Mouse (Mus musculus): ENCODE results near the gene Itpkc. TPM values are rescaled to one million over a fixed set of nuclear protein-coding genes. Genes with fewer than 3 reads are reported as not detected.
"Not testable (repeated sequence)": the region's sequence is repeated elsewhere in the genome, so short reads cannot be mapped to it uniquely, and the experiment has no call there.

Gene Itpkc
- polyA plus RNA-seq, 1 experiment from 2014 or later, result 3.3 TPM

GRCm38 (mm10) chr7:27259271-27259721, 30.8 kb upstream of the Itpkc start:
- Histone ChIP-seq H3K36me3 (peaks cover 24% of the 10 kb centered on the region), H3K27me3 (replicated peaks) (no peaks in the 10 kb centered on the region), H3K9me3 (no peaks in the 10 kb centered on the region), H3K4me2 (peak overlapping the region; percentile 88), H3K4me1 (peaks cover 39% of the 10 kb centered on the region), H3K27ac (replicated peaks) (peak overlapping the region; percentile 65), H3K4me3 (peak overlapping the region; percentile 81), H3K9ac (peak overlapping the region; percentile 96)
- no peak for ATAC-seq (ENCODE audit: extremely low read depth, insufficient number of reproducible peaks, low FRiP score, low TSS enrichment)
- 6% methylated on average over 9 of the region's 9 CpGs for WGBS

- no peaks in the 10 kb centered on the region for H3K9me3 ChIP-seq
- H3K27ac ChIP-seq (replicated peaks), result peak within 1 kb of the TSS; percentile 71
- H3K36me3 ChIP-seq, result peaks cover 19% of the 10 kb centered on the region
- peaks cover 39% of the 10 kb centered on the region for H3K4me1 ChIP-seq
- peak within 1 kb of the TSS; percentile 96 for H3K9ac ChIP-seq
- H3K27me3 ChIP-seq (replicated peaks), result no peaks in the 10 kb centered on the region
- peak within 1 kb of the TSS; percentile 88 for H3K4me2 ChIP-seq
- peak; percentile 84 for ATAC-seq (ENCODE audit: extremely low read depth, insufficient number of reproducible peaks, low FRiP score, low TSS enrichment)
- under 1% methylated on average over 45 of the region's 47 CpGs for WGBS
- H3K4me3 ChIP-seq, result peak within 1 kb of the TSS; percentile 81
Measured at GRCm38 (mm10) chr7:27258205-27258899, 29.9 kb upstream of the Itpkc start, which contains the start of gene Numbl. TSS of gene Numbl (plus strand) at chr7:27258433.

- H3K9ac ChIP-seq, result peak overlapping the region; percentile 96
- no peak for ATAC-seq (ENCODE audit: extremely low read depth, insufficient number of reproducible peaks, low FRiP score, low TSS enrichment)
- H3K9me3 ChIP-seq, result no peaks in the 10 kb centered on the region
- H3K27ac ChIP-seq (replicated peaks), result peak overlapping the region; percentile 71
- peak overlapping the region; percentile 81 for H3K4me3 ChIP-seq
- 7% methylated on average over 3 of the region's 6 CpGs for WGBS
- peak overlapping the region; percentile 88 for H3K4me2 ChIP-seq
- H3K36me3 ChIP-seq, result peaks cover 14% of the 10 kb centered on the region
- H3K27me3 ChIP-seq (replicated peaks), result no peaks in the 10 kb centered on the region
- H3K4me1 ChIP-seq, result peaks cover 39% of the 10 kb centered on the region
Measured at GRCm38 (mm10) chr7:27257852-27258204, 29.4 kb upstream of the Itpkc start.

- Histone ChIP-seq H3K4me3 (peak overlapping the region; percentile 81), H3K27me3 (replicated peaks) (no peaks in the 10 kb centered on the region), H3K27ac (replicated peaks) (peak overlapping the region; percentile 71), H3K4me1 (peaks cover 39% of the 10 kb centered on the region), H3K9me3 (no peaks in the 10 kb centered on the region), H3K4me2 (peak overlapping the region; percentile 88), H3K9ac (peak overlapping the region; percentile 96), H3K36me3 (peaks cover 8% of the 10 kb centered on the region)
- 17% methylated on average over 27 of the region's 27 CpGs for WGBS
- 0 out of 2 replicates have a peak, but pooled peaks have one; percentile 12 for ATAC-seq (ENCODE audit: extremely low read depth, insufficient number of reproducible peaks, low FRiP score, low TSS enrichment)
Measured at GRCm38 (mm10) chr7:27257046-27257851, 28.8 kb upstream of the Itpkc start.

- H3K9me3 ChIP-seq, result no peaks in the 10 kb centered on the region
- H3K27me3 ChIP-seq (replicated peaks), result no peaks in the 10 kb centered on the region
- no peak overlapping the region for H3K27ac ChIP-seq (replicated peaks)
- H3K4me1 ChIP-seq, result peaks cover 39% of the 10 kb centered on the region
- H3K4me2 ChIP-seq, result no peak overlapping the region
- no peak overlapping the region for H3K4me3 ChIP-seq
- H3K36me3 ChIP-seq, result peaks cover 3% of the 10 kb centered on the region; the same call in 1 of the 2 replicates
- no peak overlapping the region for H3K9ac ChIP-seq
- no peak for ATAC-seq (ENCODE audit: extremely low read depth, insufficient number of reproducible peaks, low FRiP score, low TSS enrichment)
- WGBS, result 46% methylated on average over 3 of the region's 3 CpGs
Measured at GRCm38 (mm10) chr7:27255721-27256120, 27.3 kb upstream of the Itpkc start.

- Histone ChIP-seq H3K4me1 (peaks cover 14% of the 10 kb centered on the region), H3K27me3 (replicated peaks) (no peaks in the 10 kb centered on the region), H3K4me2 (no peak overlapping the region), H3K36me3 (peaks cover 10% of the 10 kb centered on the region), H3K4me3 (no peak overlapping the region), H3K27ac (replicated peaks) (no peak overlapping the region), H3K9me3 (no peaks in the 10 kb centered on the region), H3K9ac (no peak overlapping the region)
- ATAC-seq (ENCODE audit: extremely low read depth, insufficient number of reproducible peaks, low FRiP score, low TSS enrichment), result no peak
- 73% methylated on average over 6 of the region's 6 CpGs for WGBS
Measured at GRCm38 (mm10) chr7:27251946-27252345, 23.5 kb upstream of the Itpkc start.

- Histone ChIP-seq H3K27ac (replicated peaks) (no peak overlapping the region), H3K9me3 (no peaks in the 10 kb centered on the region), H3K27me3 (replicated peaks) (no peaks in the 10 kb centered on the region), H3K9ac (0 out of 2 replicates have a peak overlapping the region, but pooled peaks have one; percentile 7), H3K36me3 (peaks cover 26% of the 10 kb centered on the region), H3K4me3 (no peak overlapping the region), H3K4me1 (peaks cover 4% of the 10 kb centered on the region; the same call in 1 of the 2 replicates), H3K4me2 (no peak overlapping the region)
- WGBS, result 66% methylated on average over 5 of the region's 5 CpGs
- ATAC-seq (ENCODE audit: extremely low read depth, insufficient number of reproducible peaks, low FRiP score, low TSS enrichment), result no peak
Measured at GRCm38 (mm10) chr7:27249928-27250327, 21.5 kb upstream of the Itpkc start.

GRCm38 (mm10) chr7:27249146-27249545, 20.7 kb upstream of the Itpkc start:
- H3K4me1 ChIP-seq, result peaks cover 4% of the 10 kb centered on the region; the same call in 1 of the 2 replicates
- H3K36me3 ChIP-seq, result peaks cover 27% of the 10 kb centered on the region
- no peak overlapping the region for H3K9ac ChIP-seq
- no peak overlapping the region for H3K4me3 ChIP-seq
- ATAC-seq (ENCODE audit: extremely low read depth, insufficient number of reproducible peaks, low FRiP score, low TSS enrichment), result no peak
- no peak overlapping the region for H3K4me2 ChIP-seq
- H3K9me3 ChIP-seq, result no peaks in the 10 kb centered on the region
- no peaks in the 10 kb centered on the region for H3K27me3 ChIP-seq (replicated peaks)
- no peak overlapping the region for H3K27ac ChIP-seq (replicated peaks)
- 85% methylated on average over 2 of the region's 2 CpGs for WGBS

GRCm38 (mm10) chr7:27244088-27244487, 15.6 kb upstream of the Itpkc start:
- WGBS, result 85% methylated on average over 2 of the region's 2 CpGs
- not testable (repeated sequence) for ATAC-seq (ENCODE audit: extremely low read depth, insufficient number of reproducible peaks, low FRiP score, low TSS enrichment); H3K27me3 ChIP-seq (replicated peaks); H3K4me1 ChIP-seq; H3K9me3 ChIP-seq; H3K4me3 ChIP-seq; H3K9ac ChIP-seq; H3K27ac ChIP-seq (replicated peaks); H3K4me2 ChIP-seq
- peaks cover 66% of the 10 kb centered on the region for H3K36me3 ChIP-seq

- H3K9ac ChIP-seq, result no peak overlapping the region
- no peaks in the 10 kb centered on the region for H3K9me3 ChIP-seq
- peaks cover 72% of the 10 kb centered on the region for H3K36me3 ChIP-seq
- WGBS, result 58% methylated on average over 8 of the region's 8 CpGs
- H3K27me3 ChIP-seq (replicated peaks), result no peaks in the 10 kb centered on the region
- no peak overlapping the region for H3K4me3 ChIP-seq
- H3K4me2 ChIP-seq, result no peak overlapping the region
- ATAC-seq (ENCODE audit: extremely low read depth, insufficient number of reproducible peaks, low FRiP score, low TSS enrichment), result no peak
- H3K4me1 ChIP-seq, result no peaks in the 10 kb centered on the region
- no peak overlapping the region for H3K27ac ChIP-seq (replicated peaks)
Measured at GRCm38 (mm10) chr7:27243211-27243610, 14.8 kb upstream of the Itpkc start.

- peaks cover 5% of the 10 kb centered on the region for H3K4me1 ChIP-seq
- H3K27me3 ChIP-seq (replicated peaks), result no peaks in the 10 kb centered on the region
- no peak for ATAC-seq (ENCODE audit: extremely low read depth, insufficient number of reproducible peaks, low FRiP score, low TSS enrichment)
- no peak overlapping the region for H3K27ac ChIP-seq (replicated peaks)
- H3K4me3 ChIP-seq, result no peak overlapping the region
- H3K4me2 ChIP-seq, result no peak overlapping the region
- H3K9me3 ChIP-seq, result no peaks in the 10 kb centered on the region
- WGBS, result 82% methylated on average over 5 of the region's 5 CpGs
- peaks cover 58% of the 10 kb centered on the region for H3K36me3 ChIP-seq
- no peak overlapping the region for H3K9ac ChIP-seq
Measured at GRCm38 (mm10) chr7:27238568-27238967, 10.1 kb upstream of the Itpkc start.
